Mouse (Mus musculus) thymus, adult 2 months (tissue): ENCODE measurements around the gene Catip. TPM values are rescaled to one million over a fixed set of nuclear protein-coding genes. Genes with fewer than 3 reads are reported as not detected.

Experiments
- DNase-seq: peaks from one replicate; pipeline ENCODE4 v3.0.0; 2021
- H3K27ac ChIP-seq: fragments of 200-500 bp; 2 replicates; pipeline ENCODE4 v1.5.1; 2012; ENCODE audit warnings: low read length, control low read depth; ENCODE audit not compliant: control insufficient read depth, insufficient read depth
- H3K27me3 ChIP-seq: fragments of 200-500 bp; 2 replicates; pipeline ENCODE4 v1.6.1; 2012; ENCODE audit warnings: mild to moderate bottlenecking, low read length, moderate library complexity, mixed read lengths; ENCODE audit not compliant: control insufficient read depth, insufficient read depth
- H3K36me3 ChIP-seq: fragments of 200-500 bp; 2 replicates; pipeline ENCODE4 v1.6.1; 2012; ENCODE audit warnings: mild to moderate bottlenecking, low read length, moderate library complexity; ENCODE audit not compliant: control insufficient read depth, insufficient read depth
- H3K4me1 ChIP-seq: fragments of 200-500 bp; replicated peaks from 2 replicates; pipeline ENCODE4 v1.6.1; 2012; ENCODE audit warnings: low read length; ENCODE audit not compliant: control insufficient read depth, insufficient read depth
- H3K4me3 ChIP-seq: fragments of 200-500 bp; 2 replicates; pipeline ENCODE4 v1.5.1; 2012; ENCODE audit warnings: mild to moderate bottlenecking, low read length, control low read depth, moderate library complexity; ENCODE audit not compliant: control insufficient read depth, insufficient read depth
- CTCF ChIP-seq: fragments of 200-500 bp; IDR thresholded peaks from 2 replicates; pipeline ENCODE4 v1.5.1; 2012; ENCODE audit warnings: mild to moderate bottlenecking, control low read depth, low read length, moderate library complexity, borderline replicate concordance; ENCODE audit not compliant: control insufficient read depth, poor library complexity, insufficient read depth; ENCODE audit errors: extremely low read depth
- POLR2A ChIP-seq: fragments of 200-500 bp; IDR thresholded peaks from 2 replicates; pipeline ENCODE4 v1.6.1; 2012; ENCODE audit warnings: mild to moderate bottlenecking, low read length, control low read depth, moderate library complexity; ENCODE audit not compliant: control insufficient read depth, poor library complexity, insufficient read depth; ENCODE audit errors: extremely low read depth
- WGBS: fragments of 180-500 bp; shearing (Covaris S2); methylation state at CpG from one replicate; pipeline ENCODE4 v1.1.7; 2018; 5-methylcytosine and 5-hydroxymethylcytosine counted together
- polyA plus RNA-seq: library from polyadenylated mRNA; depleted of rRNA; stranded (reverse); fragments of >200 nt; gene quantifications from 2 replicates; pipeline ENCODE4 v1.2.3, GENCODE M21; 2012

The Catip gene
- polyA plus RNA-seq, 1 experiment: 0.13 TPM

GRCm38 (mm10) chr1:74342308-74342707, 19.6 kb upstream of the Catip start:
- Histone ChIP-seq H3K36me3 (no peaks in the 10 kb centered on the region), H3K4me1 (0 out of 2 replicates have a peak, but pooled peaks cover 2% of the 10 kb centered on the region), H3K4me3 (no peak overlapping the region), H3K27me3 (no peaks in the 10 kb centered on the region), H3K27ac (no peak overlapping the region)
- no peak for DNase-seq
- no peak for TF ChIP-seq CTCF
- TF ChIP-seq POLR2A: no peak
- 97% methylated on average over 1 of the region's 1 CpGs for WGBS

- WGBS: 96% methylated on average over 5 of the region's 5 CpGs
- no peak for DNase-seq
- no peak overlapping the region for H3K27ac ChIP-seq
- no peaks in the 10 kb centered on the region for H3K36me3 ChIP-seq
- TF ChIP-seq CTCF (no peak), POLR2A (no peak)
- H3K4me3 ChIP-seq: no peak overlapping the region
- 0 out of 2 replicates have a peak, but pooled peaks cover 2% of the 10 kb centered on the region for H3K4me1 ChIP-seq
- H3K27me3 ChIP-seq: no peaks in the 10 kb centered on the region
Measured at GRCm38 (mm10) chr1:74343161-74343560, 18.7 kb upstream of the Catip start.

GRCm38 (mm10) chr1:74344163-74344916, 17.6 kb upstream of the Catip start:
- no peak overlapping the region for H3K4me3 ChIP-seq
- H3K27me3 ChIP-seq: no peaks in the 10 kb centered on the region
- H3K36me3 ChIP-seq: no peaks in the 10 kb centered on the region
- no peak for DNase-seq
- WGBS: 78% methylated on average over 11 of the region's 11 CpGs
- H3K27ac ChIP-seq: no peak overlapping the region
- no peak for TF ChIP-seq POLR2A
- no peak for TF ChIP-seq CTCF
- 0 out of 2 replicates have a peak, but pooled peaks cover 2% of the 10 kb centered on the region for H3K4me1 ChIP-seq

GRCm38 (mm10) chr1:74351185-74351769, 10.6 kb upstream of the Catip start:
- Histone ChIP-seq H3K36me3 (no peaks in the 10 kb centered on the region), H3K4me1 (no peaks in the 10 kb centered on the region), H3K4me3 (no peak overlapping the region), H3K27me3 (no peaks in the 10 kb centered on the region), H3K27ac (no peak overlapping the region)
- WGBS: 86% methylated on average over 13 of the region's 13 CpGs
- TF ChIP-seq POLR2A: no peak
- TF ChIP-seq CTCF: no peak
- DNase-seq: no peak

GRCm38 (mm10) chr1:74352532-74353096, 9.3 kb upstream of the Catip start:
- no peak for DNase-seq
- H3K27ac ChIP-seq: no peak overlapping the region
- H3K4me1 ChIP-seq: no peaks in the 10 kb centered on the region
- H3K27me3 ChIP-seq: no peaks in the 10 kb centered on the region
- WGBS: 93% methylated on average over 5 of the region's 5 CpGs
- TF ChIP-seq CTCF (no peak), POLR2A (no peak)
- no peaks in the 10 kb centered on the region for H3K36me3 ChIP-seq
- H3K4me3 ChIP-seq: no peak overlapping the region

GRCm38 (mm10) chr1:74353453-74354229, 8.3 kb upstream of the Catip start:
- Histone ChIP-seq H3K36me3 (no peaks in the 10 kb centered on the region), H3K27ac (no peak overlapping the region), H3K4me1 (no peaks in the 10 kb centered on the region), H3K27me3 (no peaks in the 10 kb centered on the region), H3K4me3 (no peak overlapping the region)
- 96% methylated on average over 9 of the region's 9 CpGs for WGBS
- DNase-seq: no peak
- TF ChIP-seq CTCF (no peak), POLR2A (no peak)
